In genomic region chr1:171122932-171123331, GRCm38 (mm10) we compare ENCODE assay signal across 9 mouse cellular contexts. TPM values are rescaled to one million over a fixed set of nuclear protein-coding genes. Genes with fewer than 3 reads are reported as not detected.
DNase-seq lines count a peak whose midpoint lies in the region; ATAC-seq and TF ChIP-seq lines count a peak whose summit lies in the region.
"Had no signal": no experiment of that assay in that cellular context is flagged by ENCODE, and none has a peak within 500 bp of the region (broad histone marks: within the 10 kb centered on the region; RNA-seq: fewer than 3 reads in every experiment).

No protein-coding gene starts in this region.

- TF ChIP-seq EP300 in liver, embryonic 14.5 days (IDR thresholded peaks at IDR 0.05; ENCODE audit: low read depth), result no peak

- peaks cover 19 to 33% of the 10 kb centered on the region in 2 experiments for H3K4me1 ChIP-seq in liver, embryonic 14.5 days (replicated peaks; ENCODE audit: control insufficient read depth in 2 of 2, insufficient read depth in 2 of 2, low read length in 1 of 2)
- 0 out of 2 replicates have a peak, but pooled peaks cover 3% of the 10 kb centered on the region for H3K4me1 ChIP-seq in stomach, embryonic 15.5 days
- H3K4me1 ChIP-seq in forebrain, embryonic 14.5 days (ENCODE audit: control insufficient read depth, insufficient read depth, low read length), result no peaks in the 10 kb centered on the region
- H3K4me1 ChIP-seq: limb, embryonic 13.5 days had no signal

- WGBS in liver, embryonic 14.5 days (ENCODE audit: insufficient replicate concordance), result 36% methylated on average over 7 of the region's 7 CpGs
- 22% methylated on average over 7 of the region's 7 CpGs for WGBS in stomach, embryonic 15.5 days
- WGBS in forebrain, embryonic 14.5 days, result 37% methylated on average over 7 of the region's 7 CpGs

- no peaks in the 10 kb centered on the region for H3K27me3 ChIP-seq in liver, embryonic 14.5 days (ENCODE audit: control insufficient read depth, insufficient read depth, low read length)
- H3K27me3 ChIP-seq in stomach, embryonic 15.5 days (replicated peaks), result no peaks in the 10 kb centered on the region
- no peaks in the 10 kb centered on the region for H3K27me3 ChIP-seq in forebrain, embryonic 14.5 days (replicated peaks; ENCODE audit: control insufficient read depth, insufficient read depth, low read length)
- H3K27me3 ChIP-seq: limb, embryonic 13.5 days had no signal

- no peaks in the 10 kb centered on the region; the same call in 1 of the 2 replicates for H3K36me3 ChIP-seq in liver, embryonic 14.5 days (replicated peaks; ENCODE audit: control insufficient read depth, insufficient read depth, low read depth)
- H3K36me3 ChIP-seq in stomach, embryonic 15.5 days, result no peaks in the 10 kb centered on the region
- peaks cover 4% of the 10 kb centered on the region; the same call in 1 of the 2 replicates for H3K36me3 ChIP-seq in forebrain, embryonic 14.5 days (ENCODE audit: control insufficient read depth, insufficient read depth, low read length)

- H3K4me3 ChIP-seq in liver, embryonic 14.5 days (ENCODE audit: insufficient read depth in 1 of 2, low read depth in 2 of 2, low read length in 2 of 2), result no peak overlapping the region
- no peak overlapping the region; the same call in 1 of the 2 replicates for H3K4me3 ChIP-seq in stomach, embryonic 15.5 days (replicated peaks)
- H3K4me3 ChIP-seq in forebrain, embryonic 14.5 days (ENCODE audit: low read depth, low read length), result no peak overlapping the region
- H3K4me3 ChIP-seq: limb, embryonic 13.5 days had no signal

- ATAC-seq in liver, embryonic 14.5 days (ENCODE audit: insufficient read depth), result 0 out of 2 replicates have a peak, but pooled peaks have one; percentile 12
- ATAC-seq in stomach, embryonic 15.5 days (ENCODE audit: insufficient read depth, low FRiP score, low read depth), result peak; percentile 76
- ATAC-seq in forebrain, embryonic 14.5 days, result no peak

- TF ChIP-seq CTCF in liver, embryonic 14.5 days (IDR thresholded peaks at IDR 0.05; ENCODE audit: low read depth), result no peak

- no peak overlapping the region for H3K9ac ChIP-seq in liver, embryonic 14.5 days (replicated peaks)
- no peak overlapping the region for H3K9ac ChIP-seq in stomach, embryonic 15.5 days
- H3K9ac ChIP-seq in forebrain, embryonic 14.5 days (ENCODE audit: low read length), result no peak overlapping the region
- H3K9ac ChIP-seq: limb, embryonic 13.5 days had no signal

- no peak overlapping the region for H3K27ac ChIP-seq in liver, embryonic 14.5 days
- H3K27ac ChIP-seq in stomach, embryonic 15.5 days, result no peak overlapping the region
- no peak overlapping the region for H3K27ac ChIP-seq in forebrain, embryonic 14.5 days (ENCODE audit: low read depth, low read length)
- H3K27ac ChIP-seq: limb, embryonic 13.5 days had no signal

- H3K4me2 ChIP-seq in liver, embryonic 14.5 days (ENCODE audit: low read depth), result no peak overlapping the region; the same call in 1 of the 2 replicates
- H3K4me2 ChIP-seq in stomach, embryonic 15.5 days, result peak overlapping the region; percentile 24; the same call in 1 of the 2 replicates
- H3K4me2 ChIP-seq in forebrain, embryonic 14.5 days (ENCODE audit: low read length), result no peak overlapping the region
- H3K4me2 ChIP-seq: limb, embryonic 13.5 days had no signal

- intact Hi-C loops in heart, postnatal 14 days (cut with DNase I), result no loop called here

- no peaks in the 10 kb centered on the region for H3K9me3 ChIP-seq in liver, embryonic 14.5 days (ENCODE audit: control insufficient read depth, low read length)
- H3K9me3 ChIP-seq in stomach, embryonic 15.5 days, result no peaks in the 10 kb centered on the region
- H3K9me3 ChIP-seq in forebrain, embryonic 14.5 days (replicated peaks; ENCODE audit: control insufficient read depth, low read length), result no peaks in the 10 kb centered on the region
- H3K9me3 ChIP-seq: limb, embryonic 13.5 days had no signal

- DNase-seq in spleen, adult 12 weeks (ENCODE audit: low spot score), result peak; percentile 11
- no peak for DNase-seq in spleen, postnatal 4 days (ENCODE audit: low spot score in 2 of 2)
- peak; percentile 24 to 25 for DNase-seq in heart, postnatal 14 days
- DNase-seq in liver, embryonic 14.5 days (ENCODE audit: low read depth in 3 of 3, low spot score in 3 of 3), result peak in 1 of 3 experiments; percentile 68
- no peak for DNase-seq in spleen, adult 18-20 months
- no peak for DNase-seq in forebrain, embryonic 14.5 days (ENCODE audit: low spot score)
- DNase-seq in frontal cortex, postnatal 14 days (ENCODE audit: low spot score in 2 of 2), result no peak

RNA-seq across cellular contexts. Expression of gene Cfap126, which starts 9.2 kb away (rescaled TPM):
- 1 to 10 TPM in 1 of 2 experiments, under 1 TPM in 1; 1.00 to 2.1 TPM for total RNA-seq in heart, postnatal 14 days (2021)
- 1.8 and 2.2 TPM in 2 replicates for polyA plus RNA-seq in liver, embryonic 14.5 days (2012; rRNA removed)
- 1.9 and 2.6 TPM in 2 replicates for polyA plus RNA-seq in liver, embryonic 14.5 days (2014; fragmentation: Nextera tagmentation; extraction: Ambion mirVana)
- 1.6 and 2.9 TPM in 2 replicates for polyA plus RNA-seq in stomach, embryonic 15.5 days (2015; fragmentation: Nextera tagmentation; extraction: Ambion mirVana)
- 7.2 and 8.8 TPM in 2 replicates for polyA plus RNA-seq in forebrain, embryonic 14.5 days (2014; fragmentation: Nextera tagmentation; extraction: Ambion mirVana)

RNA-seq across cellular contexts. Expression of gene Sdhc, which starts 27.5 kb away (rescaled TPM):
- 1,000 to 10,000 TPM; 1,008 to 1,038 TPM for total RNA-seq in heart, postnatal 14 days (2021)
- 103 and 111 TPM in 2 replicates for polyA plus RNA-seq in liver, embryonic 14.5 days (2012; rRNA removed)
- 147 and 165 TPM in 2 replicates for polyA plus RNA-seq in liver, embryonic 14.5 days (2014; fragmentation: Nextera tagmentation; extraction: Ambion mirVana)
- 258 and 282 TPM in 2 replicates for polyA plus RNA-seq in stomach, embryonic 15.5 days (2015; fragmentation: Nextera tagmentation; extraction: Ambion mirVana)
- polyA plus RNA-seq in forebrain, embryonic 14.5 days (2014; fragmentation: Nextera tagmentation; extraction: Ambion mirVana), result 301 and 310 TPM in 2 replicates

RNA-seq across cellular contexts. Expression of gene Mpz, which starts 27.6 kb away (rescaled TPM):
- total RNA-seq in heart, postnatal 14 days (2021), result 10 to 100 TPM in 1 of 2 experiments, not detected in 1; 18.9 TPM
- 0.04 and 0.25 TPM in 2 replicates for polyA plus RNA-seq in liver, embryonic 14.5 days (2012; rRNA removed)
- polyA plus RNA-seq in liver, embryonic 14.5 days (2014; fragmentation: Nextera tagmentation; extraction: Ambion mirVana), result 0.14 TPM in 1 of 2 replicates, not detected in the other
- polyA plus RNA-seq in stomach, embryonic 15.5 days (2015; fragmentation: Nextera tagmentation; extraction: Ambion mirVana), result 1.8 and 2.2 TPM in 2 replicates
- polyA plus RNA-seq in forebrain, embryonic 14.5 days (2014; fragmentation: Nextera tagmentation; extraction: Ambion mirVana), result 0.09 and 0.22 TPM in 2 replicates

RNA-seq across cellular contexts. Expression of gene Fcgr3, which starts 58.2 kb away (rescaled TPM):
- 10 to 100 TPM; 11.8 to 11.9 TPM for total RNA-seq in heart, postnatal 14 days (2021)
- 12.7 and 14.6 TPM in 2 replicates for polyA plus RNA-seq in liver, embryonic 14.5 days (2012; rRNA removed)
- polyA plus RNA-seq in liver, embryonic 14.5 days (2014; fragmentation: Nextera tagmentation; extraction: Ambion mirVana), result 19.2 and 24.6 TPM in 2 replicates
- polyA plus RNA-seq in stomach, embryonic 15.5 days (2015; fragmentation: Nextera tagmentation; extraction: Ambion mirVana), result 18.7 and 18.8 TPM in 2 replicates
- polyA plus RNA-seq in forebrain, embryonic 14.5 days (2014; fragmentation: Nextera tagmentation; extraction: Ambion mirVana), result 8.3 and 11.5 TPM in 2 replicates

Comparison
In these comparisons a context has a peak if more than half of its experiments do, and no peak if none do; other contexts are left out.
1. DNase-seq: peak in spleen, adult 12 weeks (single experiment) and heart, postnatal 14 days (2 of 2); none in spleen, postnatal 4 days (0 of 2), spleen, adult 18-20 months (0 of 2), forebrain, embryonic 14.5 days (single experiment) and frontal cortex, postnatal 14 days (0 of 2).